Mouse (Mus musculus): Measurements from ENCODE around the gene Spata18. TPM values are rescaled to one million over a fixed set of nuclear protein-coding genes. Genes with fewer than 3 reads are reported as not detected.

The Spata18 gene
- polyA plus RNA-seq (2014; fragmentation: Nextera tagmentation; extraction: Ambion mirVana) = 0.32 and 0.36 TPM in 2 replicates

- DNase-seq (ENCODE audit: low spot score) = peak; percentile 66
- peak within 1 kb of the TSS; percentile 35 for H3K9ac ChIP-seq (ENCODE audit: low read length)
- peak within 1 kb of the TSS; percentile 39 for H3K4me3 ChIP-seq (ENCODE audit: low read depth, low read length)
- WGBS = under 1% methylated on average over 57 of the region's 57 CpGs
- peaks cover 52% of the 10 kb centered on the region for H3K27me3 ChIP-seq (ENCODE audit: control insufficient read depth, insufficient read depth, low read length)
- no peaks in the 10 kb centered on the region for H3K9me3 ChIP-seq (ENCODE audit: control insufficient read depth, low read length)
- H3K27ac ChIP-seq (ENCODE audit: low read depth, low read length) = no peak within 1 kb of the TSS
- peak; percentile 14 for ATAC-seq (replicated peaks; ENCODE audit: low FRiP score)
- no peaks in the 10 kb centered on the region for H3K36me3 ChIP-seq (ENCODE audit: control insufficient read depth, insufficient read depth, low read length)
- H3K4me1 ChIP-seq (replicated peaks; ENCODE audit: control insufficient read depth, insufficient read depth, low read length) = peaks cover 18% of the 10 kb centered on the region; the same call in 1 of the 2 replicates
- peak within 1 kb of the TSS; percentile 64 for H3K4me2 ChIP-seq (ENCODE audit: low read depth, low read length, severe bottlenecking)
Measured at GRCm38 (mm10) chr5:73651061-73651854, at the start of gene Spata18. TSS of gene Spata18 (plus strand) at chr5:73651379.

- WGBS = 87% methylated on average over 3 of the region's 3 CpGs
- H3K9ac ChIP-seq (ENCODE audit: low read length) = no peak overlapping the region
- H3K27ac ChIP-seq (ENCODE audit: low read depth, low read length) = no peak overlapping the region
- no peaks in the 10 kb centered on the region for H3K36me3 ChIP-seq (ENCODE audit: control insufficient read depth, insufficient read depth, low read length)
- no peaks in the 10 kb centered on the region for H3K9me3 ChIP-seq (ENCODE audit: control insufficient read depth, low read length)
- no peak overlapping the region for H3K4me3 ChIP-seq (ENCODE audit: low read depth, low read length)
- ATAC-seq (replicated peaks; ENCODE audit: low FRiP score) (no peak), DNase-seq (ENCODE audit: low spot score) (no peak)
- H3K4me1 ChIP-seq (replicated peaks; ENCODE audit: control insufficient read depth, insufficient read depth, low read length) = peaks cover 4% of the 10 kb centered on the region; the same call in 1 of the 2 replicates
- no peaks in the 10 kb centered on the region for H3K27me3 ChIP-seq (ENCODE audit: control insufficient read depth, insufficient read depth, low read length)
- H3K4me2 ChIP-seq (ENCODE audit: low read depth, low read length, severe bottlenecking) = no peak overlapping the region
Measured at GRCm38 (mm10) chr5:73602865-73603264, 48.3 kb upstream of the Spata18 start.

GRCm38 (mm10) chr5:73604542-73604941 is 46.6 kb upstream of the Spata18 start:
- ATAC-seq (replicated peaks; ENCODE audit: low FRiP score) (no peak), DNase-seq (ENCODE audit: low spot score) (no peak)
- Histone ChIP-seq H3K9ac (ENCODE audit: low read length) (no peak overlapping the region), H3K4me2 (ENCODE audit: low read depth, low read length, severe bottlenecking) (no peak overlapping the region), H3K36me3 (ENCODE audit: control insufficient read depth, insufficient read depth, low read length) (no peaks in the 10 kb centered on the region), H3K27me3 (ENCODE audit: control insufficient read depth, insufficient read depth, low read length) (no peaks in the 10 kb centered on the region), H3K9me3 (ENCODE audit: control insufficient read depth, low read length) (no peaks in the 10 kb centered on the region), H3K4me3 (ENCODE audit: low read depth, low read length) (no peak overlapping the region), H3K4me1 (replicated peaks; ENCODE audit: control insufficient read depth, insufficient read depth, low read length) (no peaks in the 10 kb centered on the region), H3K27ac (ENCODE audit: low read depth, low read length) (no peak overlapping the region)
- whole genome bisulfite sequencing = 86% methylated on average over 6 of the region's 6 CpGs

- no peaks in the 10 kb centered on the region for H3K27me3 ChIP-seq (ENCODE audit: control insufficient read depth, insufficient read depth, low read length)
- H3K27ac ChIP-seq (ENCODE audit: low read depth, low read length) = no peak overlapping the region
- DNase-seq (ENCODE audit: low spot score) (no peak), ATAC-seq (replicated peaks; ENCODE audit: low FRiP score) (no peak)
- no peak overlapping the region for H3K9ac ChIP-seq (ENCODE audit: low read length)
- H3K4me2 ChIP-seq (ENCODE audit: low read depth, low read length, severe bottlenecking) = no peak overlapping the region
- H3K9me3 ChIP-seq (ENCODE audit: control insufficient read depth, low read length) = no peaks in the 10 kb centered on the region
- no peaks in the 10 kb centered on the region for H3K36me3 ChIP-seq (ENCODE audit: control insufficient read depth, insufficient read depth, low read length)
- no peak overlapping the region for H3K4me3 ChIP-seq (ENCODE audit: low read depth, low read length)
- H3K4me1 ChIP-seq (replicated peaks; ENCODE audit: control insufficient read depth, insufficient read depth, low read length) = no peaks in the 10 kb centered on the region
- 94% methylated on average over 6 of the region's 6 CpGs for WGBS
Measured at GRCm38 (mm10) chr5:73604964-73605363, 46.2 kb upstream of the Spata18 start.

- no peak overlapping the region for H3K4me2 ChIP-seq (ENCODE audit: low read depth, low read length, severe bottlenecking)
- no peak overlapping the region for H3K4me3 ChIP-seq (ENCODE audit: low read depth, low read length)
- no peaks in the 10 kb centered on the region for H3K27me3 ChIP-seq (ENCODE audit: control insufficient read depth, insufficient read depth, low read length)
- no peak overlapping the region for H3K27ac ChIP-seq (ENCODE audit: low read depth, low read length)
- H3K9ac ChIP-seq (ENCODE audit: low read length) = no peak overlapping the region
- H3K36me3 ChIP-seq (ENCODE audit: control insufficient read depth, insufficient read depth, low read length) = no peaks in the 10 kb centered on the region
- no peaks in the 10 kb centered on the region for H3K9me3 ChIP-seq (ENCODE audit: control insufficient read depth, low read length)
- DNase-seq (ENCODE audit: low spot score) = no peak
- no peak for ATAC-seq (replicated peaks; ENCODE audit: low FRiP score)
- H3K4me1 ChIP-seq (replicated peaks; ENCODE audit: control insufficient read depth, insufficient read depth, low read length) = no peaks in the 10 kb centered on the region
- WGBS = 96% methylated on average over 4 of the region's 4 CpGs
Measured at GRCm38 (mm10) chr5:73611071-73611470, 40.1 kb upstream of the Spata18 start.

GRCm38 (mm10) chr5:73613296-73613695 is 37.9 kb upstream of the Spata18 start:
- H3K36me3 ChIP-seq (ENCODE audit: control insufficient read depth, insufficient read depth, low read length) = no peaks in the 10 kb centered on the region
- H3K4me1 ChIP-seq (replicated peaks; ENCODE audit: control insufficient read depth, insufficient read depth, low read length) = no peaks in the 10 kb centered on the region
- no peak overlapping the region for H3K4me2 ChIP-seq (ENCODE audit: low read depth, low read length, severe bottlenecking)
- 92% methylated on average over 8 of the region's 8 CpGs for WGBS
- ATAC-seq (replicated peaks; ENCODE audit: low FRiP score) (no peak), DNase-seq (ENCODE audit: low spot score) (no peak)
- H3K27me3 ChIP-seq (ENCODE audit: control insufficient read depth, insufficient read depth, low read length) = no peaks in the 10 kb centered on the region
- H3K4me3 ChIP-seq (ENCODE audit: low read depth, low read length) = no peak overlapping the region
- no peaks in the 10 kb centered on the region for H3K9me3 ChIP-seq (ENCODE audit: control insufficient read depth, low read length)
- H3K9ac ChIP-seq (ENCODE audit: low read length) = no peak overlapping the region
- no peak overlapping the region for H3K27ac ChIP-seq (ENCODE audit: low read depth, low read length)

- H3K9ac ChIP-seq (ENCODE audit: low read length) = no peak overlapping the region
- 89% methylated on average over 7 of the region's 7 CpGs for WGBS
- no peaks in the 10 kb centered on the region for H3K36me3 ChIP-seq (ENCODE audit: control insufficient read depth, insufficient read depth, low read length)
- no peak overlapping the region for H3K4me2 ChIP-seq (ENCODE audit: low read depth, low read length, severe bottlenecking)
- no peaks in the 10 kb centered on the region for H3K4me1 ChIP-seq (replicated peaks; ENCODE audit: control insufficient read depth, insufficient read depth, low read length)
- no peaks in the 10 kb centered on the region for H3K9me3 ChIP-seq (ENCODE audit: control insufficient read depth, low read length)
- ATAC-seq (replicated peaks; ENCODE audit: low FRiP score) (no peak), DNase-seq (ENCODE audit: low spot score) (no peak)
- H3K27ac ChIP-seq (ENCODE audit: low read depth, low read length) = no peak overlapping the region
- H3K4me3 ChIP-seq (ENCODE audit: low read depth, low read length) = no peak overlapping the region
- no peaks in the 10 kb centered on the region for H3K27me3 ChIP-seq (ENCODE audit: control insufficient read depth, insufficient read depth, low read length)
Measured at GRCm38 (mm10) chr5:73615211-73615610, 36.0 kb upstream of the Spata18 start.

GRCm38 (mm10) chr5:73618969-73619368 is 32.2 kb upstream of the Spata18 start:
- WGBS = 97% methylated on average over 1 of the region's 1 CpGs
- Histone ChIP-seq H3K9me3 (ENCODE audit: control insufficient read depth, low read length) (no peaks in the 10 kb centered on the region), H3K27ac (ENCODE audit: low read depth, low read length) (no peak overlapping the region), H3K4me1 (replicated peaks; ENCODE audit: control insufficient read depth, insufficient read depth, low read length) (no peaks in the 10 kb centered on the region), H3K9ac (ENCODE audit: low read length) (no peak overlapping the region), H3K4me3 (ENCODE audit: low read depth, low read length) (no peak overlapping the region), H3K4me2 (ENCODE audit: low read depth, low read length, severe bottlenecking) (no peak overlapping the region), H3K27me3 (ENCODE audit: control insufficient read depth, insufficient read depth, low read length) (no peaks in the 10 kb centered on the region), H3K36me3 (ENCODE audit: control insufficient read depth, insufficient read depth, low read length) (no peaks in the 10 kb centered on the region)
- no peak for DNase-seq (ENCODE audit: low spot score)
- no peak for ATAC-seq (replicated peaks; ENCODE audit: low FRiP score)

GRCm38 (mm10) chr5:73625505-73625904 is 25.7 kb upstream of the Spata18 start:
- 83% methylated on average over 1 of the region's 1 CpGs for WGBS
- Histone ChIP-seq H3K9me3 (ENCODE audit: control insufficient read depth, low read length) (no peaks in the 10 kb centered on the region), H3K4me2 (ENCODE audit: low read depth, low read length, severe bottlenecking) (no peak overlapping the region), H3K36me3 (ENCODE audit: control insufficient read depth, insufficient read depth, low read length) (no peaks in the 10 kb centered on the region), H3K27me3 (ENCODE audit: control insufficient read depth, insufficient read depth, low read length) (no peaks in the 10 kb centered on the region), H3K4me1 (replicated peaks; ENCODE audit: control insufficient read depth, insufficient read depth, low read length) (no peaks in the 10 kb centered on the region), H3K27ac (ENCODE audit: low read depth, low read length) (no peak overlapping the region), H3K4me3 (ENCODE audit: low read depth, low read length) (no peak overlapping the region), H3K9ac (ENCODE audit: low read length) (no peak overlapping the region)
- DNase-seq (ENCODE audit: low spot score) (no peak), ATAC-seq (replicated peaks; ENCODE audit: low FRiP score) (no peak)

Data from forebrain, embryonic 11.5 days (tissue).